Mouse (Mus musculus): Measurements from ENCODE around the gene Sprr1a. TPM values are rescaled to one million over a fixed set of nuclear protein-coding genes. Genes with fewer than 3 reads are reported as not detected.

The Sprr1a gene
- polyA plus RNA-seq, 1 experiment from 2014 or later = not detected

GRCm38 (mm10) chr3:92470111-92470510 is 15.6 kb downstream of the Sprr1a start:
- no peak overlapping the region for H3K9ac ChIP-seq (ENCODE audit: low read length)
- H3K4me2 ChIP-seq (ENCODE audit: low read length) = no peak overlapping the region
- H3K27me3 ChIP-seq (replicated peaks; ENCODE audit: control insufficient read depth, insufficient read depth, low read length) = no peaks in the 10 kb centered on the region
- no peak overlapping the region for H3K27ac ChIP-seq (ENCODE audit: low read depth, low read length)
- no peaks in the 10 kb centered on the region for H3K4me1 ChIP-seq (ENCODE audit: control insufficient read depth, insufficient read depth, low read length)
- H3K36me3 ChIP-seq (ENCODE audit: control insufficient read depth, insufficient read depth, low read length) = no peaks in the 10 kb centered on the region
- DNase-seq (ENCODE audit: low spot score) = no peak
- no peaks in the 10 kb centered on the region for H3K9me3 ChIP-seq (replicated peaks; ENCODE audit: control insufficient read depth, low read length)
- no peak for ATAC-seq
- no peak overlapping the region for H3K4me3 ChIP-seq (ENCODE audit: low read depth, low read length)
- 92% methylated on average over 2 of the region's 2 CpGs for WGBS

GRCm38 (mm10) chr3:92467424-92467823 is 18.3 kb downstream of the Sprr1a start:
- H3K9me3 ChIP-seq (replicated peaks; ENCODE audit: control insufficient read depth, low read length) = no peaks in the 10 kb centered on the region
- H3K4me2 ChIP-seq (ENCODE audit: low read length) = no peak overlapping the region
- no peak for DNase-seq (ENCODE audit: low spot score)
- no peaks in the 10 kb centered on the region for H3K36me3 ChIP-seq (ENCODE audit: control insufficient read depth, insufficient read depth, low read length)
- H3K27ac ChIP-seq (ENCODE audit: low read depth, low read length) = no peak overlapping the region
- no peak overlapping the region for H3K4me3 ChIP-seq (ENCODE audit: low read depth, low read length)
- no peaks in the 10 kb centered on the region for H3K27me3 ChIP-seq (replicated peaks; ENCODE audit: control insufficient read depth, insufficient read depth, low read length)
- no peak overlapping the region for H3K9ac ChIP-seq (ENCODE audit: low read length)
- no peaks in the 10 kb centered on the region for H3K4me1 ChIP-seq (ENCODE audit: control insufficient read depth, insufficient read depth, low read length)
- no peak for ATAC-seq

- ATAC-seq (no peak), DNase-seq (ENCODE audit: low spot score) (no peak)
- Histone ChIP-seq H3K9ac (ENCODE audit: low read length) (no peak overlapping the region), H3K36me3 (ENCODE audit: control insufficient read depth, insufficient read depth, low read length) (no peaks in the 10 kb centered on the region), H3K4me1 (ENCODE audit: control insufficient read depth, insufficient read depth, low read length) (no peaks in the 10 kb centered on the region), H3K9me3 (replicated peaks; ENCODE audit: control insufficient read depth, low read length) (no peaks in the 10 kb centered on the region), H3K4me2 (ENCODE audit: low read length) (no peak overlapping the region), H3K27me3 (replicated peaks; ENCODE audit: control insufficient read depth, insufficient read depth, low read length) (no peaks in the 10 kb centered on the region), H3K27ac (ENCODE audit: low read depth, low read length) (no peak overlapping the region), H3K4me3 (ENCODE audit: low read depth, low read length) (no peak overlapping the region)
- 93% methylated on average over 1 of the region's 1 CpGs for WGBS
Observed at GRCm38 (mm10) chr3:92466576-92466975, 19.1 kb downstream of the Sprr1a start.

GRCm38 (mm10) chr3:92458620-92459019 is 27.1 kb downstream of the Sprr1a start, which contains the start of gene Sprr3:
Sprr3 (minus strand) TSS chr3:92458720.
- no peaks in the 10 kb centered on the region for H3K36me3 ChIP-seq (ENCODE audit: control insufficient read depth, insufficient read depth, low read length)
- H3K4me3 ChIP-seq (ENCODE audit: low read depth, low read length) = no peak within 1 kb of the TSS
- H3K9me3 ChIP-seq (replicated peaks; ENCODE audit: control insufficient read depth, low read length) = no peaks in the 10 kb centered on the region
- DNase-seq (ENCODE audit: low spot score) = no peak
- no peak within 1 kb of the TSS for H3K4me2 ChIP-seq (ENCODE audit: low read length)
- H3K27ac ChIP-seq (ENCODE audit: low read depth, low read length) = no peak within 1 kb of the TSS
- WGBS = 81% methylated on average over 2 of the region's 2 CpGs
- H3K4me1 ChIP-seq (ENCODE audit: control insufficient read depth, insufficient read depth, low read length) = no peaks in the 10 kb centered on the region
- no peaks in the 10 kb centered on the region for H3K27me3 ChIP-seq (replicated peaks; ENCODE audit: control insufficient read depth, insufficient read depth, low read length)
- no peak for ATAC-seq
- no peak within 1 kb of the TSS for H3K9ac ChIP-seq (ENCODE audit: low read length)

- Histone ChIP-seq H3K27ac (ENCODE audit: low read depth, low read length) (no peak overlapping the region), H3K4me2 (ENCODE audit: low read length) (no peak overlapping the region), H3K27me3 (replicated peaks; ENCODE audit: control insufficient read depth, insufficient read depth, low read length) (no peaks in the 10 kb centered on the region), H3K9me3 (replicated peaks; ENCODE audit: control insufficient read depth, low read length) (no peaks in the 10 kb centered on the region), H3K9ac (ENCODE audit: low read length) (no peak overlapping the region), H3K36me3 (ENCODE audit: control insufficient read depth, insufficient read depth, low read length) (no peaks in the 10 kb centered on the region), H3K4me1 (ENCODE audit: control insufficient read depth, insufficient read depth, low read length) (no peaks in the 10 kb centered on the region), H3K4me3 (ENCODE audit: low read depth, low read length) (no peak overlapping the region)
- WGBS = 89% methylated on average over 5 of the region's 5 CpGs
- DNase-seq (ENCODE audit: low spot score) (no peak), ATAC-seq (no peak)
Observed at GRCm38 (mm10) chr3:92455151-92455550, 30.5 kb downstream of the Sprr1a start.

GRCm38 (mm10) chr3:92440177-92440576 is 45.5 kb downstream of the Sprr1a start:
- DNase-seq (ENCODE audit: low spot score) (no peak), ATAC-seq (no peak)
- H3K27me3 ChIP-seq (replicated peaks; ENCODE audit: control insufficient read depth, insufficient read depth, low read length) = no peaks in the 10 kb centered on the region
- H3K4me1 ChIP-seq (ENCODE audit: control insufficient read depth, insufficient read depth, low read length) = no peaks in the 10 kb centered on the region
- no peak overlapping the region for H3K4me2 ChIP-seq (ENCODE audit: low read length)
- no peak overlapping the region for H3K27ac ChIP-seq (ENCODE audit: low read depth, low read length)
- H3K36me3 ChIP-seq (ENCODE audit: control insufficient read depth, insufficient read depth, low read length) = no peaks in the 10 kb centered on the region
- no peaks in the 10 kb centered on the region for H3K9me3 ChIP-seq (replicated peaks; ENCODE audit: control insufficient read depth, low read length)
- no peak overlapping the region for H3K9ac ChIP-seq (ENCODE audit: low read length)
- 91% methylated on average over 3 of the region's 3 CpGs for WGBS
- no peak overlapping the region for H3K4me3 ChIP-seq (ENCODE audit: low read depth, low read length)

- 93% methylated on average over 3 of the region's 3 CpGs for WGBS
- no peaks in the 10 kb centered on the region for H3K4me1 ChIP-seq (ENCODE audit: control insufficient read depth, insufficient read depth, low read length)
- no peak for ATAC-seq
Observed at GRCm38 (mm10) chr3:92438689-92439088, 47.0 kb downstream of the Sprr1a start, which contains the start of gene Sprr1b. Sprr1b (minus strand) TSS chr3:92438789.

More at GRCm38 (mm10) chr3:92438689-92439088, 47.0 kb downstream of the Sprr1a start, which contains the start of gene Sprr1b:
- Histone ChIP-seq H3K4me3 (ENCODE audit: low read depth, low read length) (no peak within 1 kb of the TSS), H3K4me2 (ENCODE audit: low read length) (no peak within 1 kb of the TSS), H3K27me3 (replicated peaks; ENCODE audit: control insufficient read depth, insufficient read depth, low read length) (no peaks in the 10 kb centered on the region), H3K36me3 (ENCODE audit: control insufficient read depth, insufficient read depth, low read length) (no peaks in the 10 kb centered on the region), H3K27ac (ENCODE audit: low read depth, low read length) (no peak within 1 kb of the TSS), H3K9ac (ENCODE audit: low read length) (no peak within 1 kb of the TSS), H3K9me3 (replicated peaks; ENCODE audit: control insufficient read depth, low read length) (no peaks in the 10 kb centered on the region)
- no peak for DNase-seq (ENCODE audit: low spot score)

Other genes with a start within 250 kb of the Sprr1a start
- gene Sprr2a3, start 200.5 kb downstream of the Sprr1a start, polyA plus RNA-seq (2014; fragmentation: Nextera tagmentation; extraction: Ambion mirVana) = not detected in 2 replicates
- gene Sprr2b, start 169.3 kb downstream of the Sprr1a start, polyA plus RNA-seq (2014; fragmentation: Nextera tagmentation; extraction: Ambion mirVana) = not detected in 2 replicates
- not detected in 2 replicates for gene Sprr2d, start 146.8 kb downstream of the Sprr1a start, polyA plus RNA-seq (2014; fragmentation: Nextera tagmentation; extraction: Ambion mirVana)
- gene Sprr2e, start 133.8 kb downstream of the Sprr1a start, polyA plus RNA-seq (2014; fragmentation: Nextera tagmentation; extraction: Ambion mirVana) = not detected in 2 replicates
- not detected in 2 replicates for gene Sprr2f, start 120.7 kb downstream of the Sprr1a start, polyA plus RNA-seq (2014; fragmentation: Nextera tagmentation; extraction: Ambion mirVana)
- not detected in 2 replicates for gene Sprr2h, start 100.2 kb downstream of the Sprr1a start, polyA plus RNA-seq (2014; fragmentation: Nextera tagmentation; extraction: Ambion mirVana)
- gene Sprr2i, start 77.9 kb downstream of the Sprr1a start, polyA plus RNA-seq (2014; fragmentation: Nextera tagmentation; extraction: Ambion mirVana) = not detected in 2 replicates
- gene Sprr2j-ps, start 67.8 kb downstream of the Sprr1a start, polyA plus RNA-seq (2014; fragmentation: Nextera tagmentation; extraction: Ambion mirVana) = not detected in 2 replicates
- gene Gm9774, start 56.5 kb downstream of the Sprr1a start, polyA plus RNA-seq (2014; fragmentation: Nextera tagmentation; extraction: Ambion mirVana) = 4.3 and 6.3 TPM in 2 replicates
- not detected in 2 replicates for gene Sprr2k, start 53.3 kb downstream of the Sprr1a start, polyA plus RNA-seq (2014; fragmentation: Nextera tagmentation; extraction: Ambion mirVana)
- not detected in 2 replicates for gene Sprr1b, start 47.1 kb downstream of the Sprr1a start, polyA plus RNA-seq (2014; fragmentation: Nextera tagmentation; extraction: Ambion mirVana)
- gene Sprr3, start 27.2 kb downstream of the Sprr1a start, polyA plus RNA-seq (2014; fragmentation: Nextera tagmentation; extraction: Ambion mirVana) = not detected in 2 replicates
- gene Sprr4, start 14.6 kb upstream of the Sprr1a start, polyA plus RNA-seq (2014; fragmentation: Nextera tagmentation; extraction: Ambion mirVana) = not detected in 2 replicates
- not detected in 2 replicates for gene 2310046K23Rik, start 48.6 kb upstream of the Sprr1a start, polyA plus RNA-seq (2014; fragmentation: Nextera tagmentation; extraction: Ambion mirVana)
- gene Ivl, start 87.8 kb upstream of the Sprr1a start, polyA plus RNA-seq (2014; fragmentation: Nextera tagmentation; extraction: Ambion mirVana) = not detected in 2 replicates
- gene Smcp, start 103.1 kb upstream of the Sprr1a start, polyA plus RNA-seq (2014; fragmentation: Nextera tagmentation; extraction: Ambion mirVana) = not detected in 2 replicates
- gene 2210017I01Rik, start 121.6 kb upstream of the Sprr1a start, polyA plus RNA-seq (2014; fragmentation: Nextera tagmentation; extraction: Ambion mirVana) = not detected in 2 replicates
- gene Lce6a, start 135.8 kb upstream of the Sprr1a start, polyA plus RNA-seq (2014; fragmentation: Nextera tagmentation; extraction: Ambion mirVana) = not detected in 2 replicates
- gene Lce1a1, start 162.4 kb upstream of the Sprr1a start, polyA plus RNA-seq (2014; fragmentation: Nextera tagmentation; extraction: Ambion mirVana) = not detected in 2 replicates
- gene Lce1b, start 171.0 kb upstream of the Sprr1a start, polyA plus RNA-seq (2014; fragmentation: Nextera tagmentation; extraction: Ambion mirVana) = not detected in 2 replicates
- not detected in 2 replicates for gene Lce1a2, start 184.4 kb upstream of the Sprr1a start, polyA plus RNA-seq (2014; fragmentation: Nextera tagmentation; extraction: Ambion mirVana)
- gene Lce1c, start 193.4 kb upstream of the Sprr1a start, polyA plus RNA-seq (2014; fragmentation: Nextera tagmentation; extraction: Ambion mirVana) = not detected in 2 replicates
- gene Lce1d, start 201.3 kb upstream of the Sprr1a start, polyA plus RNA-seq (2014; fragmentation: Nextera tagmentation; extraction: Ambion mirVana) = not detected in 2 replicates
- not detected in 2 replicates for gene Lce1e, start 223.2 kb upstream of the Sprr1a start, polyA plus RNA-seq (2014; fragmentation: Nextera tagmentation; extraction: Ambion mirVana)
- not detected in 2 replicates for gene Lce1f, start 234.5 kb upstream of the Sprr1a start, polyA plus RNA-seq (2014; fragmentation: Nextera tagmentation; extraction: Ambion mirVana)

Measured in forebrain, embryonic 14.5 days (tissue).